Mouse (Mus musculus) heart, embryonic 10.5 days (tissue): ENCODE data around the gene Tet3. TPM values are rescaled to one million over a fixed set of nuclear protein-coding genes. Genes with fewer than 3 reads are reported as not detected.

Experiments used
- DNase-seq: peaks from one replicate; pipeline ENCODE4 v3.0.0-alpha.2; 2017; ENCODE audit warnings: low spot score
- H3K27ac ChIP-seq: fragments of 300-500 bp; sonication (generic); 2 replicates; pipeline ENCODE4 v1.5.1; 2016; ENCODE audit warnings: mild to moderate bottlenecking
- H3K27me3 ChIP-seq: fragments of 300-500 bp; sonication (generic); 2 replicates; pipeline ENCODE4 v1.6.1; 2016; ENCODE audit warnings: mild to moderate bottlenecking; ENCODE audit not compliant: poor library complexity, insufficient read depth, severe bottlenecking
- H3K36me3 ChIP-seq: fragments of 300-500 bp; sonication (generic); 2 replicates; pipeline ENCODE4 v1.6.1; 2016; ENCODE audit warnings: mild to moderate bottlenecking, moderate library complexity
- H3K4me1 ChIP-seq: fragments of 300-500 bp; sonication (generic); 2 replicates; pipeline ENCODE4 v1.6.1; 2016; ENCODE audit warnings: mild to moderate bottlenecking
- H3K4me3 ChIP-seq: fragments of 300-500 bp; sonication (generic); 2 replicates; pipeline ENCODE4 v1.5.1; 2016; ENCODE audit warnings: mild to moderate bottlenecking, moderate library complexity
- H3K9me3 ChIP-seq: fragments of 300-500 bp; sonication (generic); 2 replicates; pipeline ENCODE4 v1.6.1; 2016; ENCODE audit warnings: mild to moderate bottlenecking, moderate library complexity
- WGBS: fragments of 180-500 bp; shearing (Covaris S2); methylation state at CpG from one replicate; pipeline ENCODE4 v1.1.7; 2016; 5-methylcytosine and 5-hydroxymethylcytosine counted together
- polyA plus RNA-seq: library from polyadenylated mRNA; unstranded; fragments of >200 nt; fragmentation: Nextera tagmentation; extraction: Ambion mirVana; gene quantifications from 2 replicates; pipeline ENCODE4 v1.2.1, GENCODE M21; 2016

Gene Tet3
- polyA plus RNA-seq, 1 experiment from 2014 or later, result 31.3 TPM

GRCm38 (mm10) chr6:83433546-83433945 is 25.3 kb downstream of the Tet3 start:
- peaks cover 36% of the 10 kb centered on the region for H3K36me3 ChIP-seq
- 78% methylated on average over 4 of the region's 4 CpGs for WGBS

GRCm38 (mm10) chr6:83432966-83433365 is 25.9 kb downstream of the Tet3 start:
- peaks cover 44% of the 10 kb centered on the region for H3K4me1 ChIP-seq
- 86% methylated on average over 7 of the region's 7 CpGs for WGBS
- no peaks in the 10 kb centered on the region for H3K9me3 ChIP-seq
- no peak for DNase-seq
- no peak overlapping the region for H3K27ac ChIP-seq
- no peaks in the 10 kb centered on the region for H3K27me3 ChIP-seq
- no peak overlapping the region for H3K4me3 ChIP-seq
- peaks cover 33% of the 10 kb centered on the region for H3K36me3 ChIP-seq

More at GRCm38 (mm10) chr6:83433546-83433945, 25.3 kb downstream of the Tet3 start:
- Histone ChIP-seq H3K4me1 (peaks cover 44% of the 10 kb centered on the region), H3K27ac (peak overlapping the region; percentile 29; the same call in 1 of the 2 replicates), H3K4me3 (no peak overlapping the region), H3K9me3 (no peaks in the 10 kb centered on the region), H3K27me3 (no peaks in the 10 kb centered on the region)
- no peak for DNase-seq

- peak overlapping the region; percentile 37 for H3K27ac ChIP-seq
- H3K27me3 ChIP-seq, result no peaks in the 10 kb centered on the region
- DNase-seq, result no peak
- H3K36me3 ChIP-seq, result peaks cover 39% of the 10 kb centered on the region
- H3K4me3 ChIP-seq, result no peak overlapping the region; the same call in 1 of the 2 replicates
- H3K9me3 ChIP-seq, result no peaks in the 10 kb centered on the region
- WGBS, result 45% methylated on average over 5 of the region's 5 CpGs
- H3K4me1 ChIP-seq, result peaks cover 47% of the 10 kb centered on the region
Observed at GRCm38 (mm10) chr6:83427968-83428731, 30.7 kb downstream of the Tet3 start.

GRCm38 (mm10) chr6:83427512-83427911 is 31.4 kb downstream of the Tet3 start:
- 55% methylated on average over 6 of the region's 6 CpGs for WGBS
- no peak for DNase-seq
- no peaks in the 10 kb centered on the region for H3K27me3 ChIP-seq
- H3K27ac ChIP-seq, result 0 out of 2 replicates have a peak overlapping the region, but pooled peaks have one; percentile 37
- peaks cover 39% of the 10 kb centered on the region for H3K36me3 ChIP-seq
- no peak overlapping the region for H3K4me3 ChIP-seq
- H3K4me1 ChIP-seq, result peaks cover 53% of the 10 kb centered on the region
- no peaks in the 10 kb centered on the region for H3K9me3 ChIP-seq

- DNase-seq, result no peak
- H3K27ac ChIP-seq, result no peak overlapping the region
- WGBS, result 85% methylated on average over 3 of the region's 3 CpGs
- no peaks in the 10 kb centered on the region for H3K27me3 ChIP-seq
- H3K9me3 ChIP-seq, result no peaks in the 10 kb centered on the region
- H3K36me3 ChIP-seq, result peaks cover 42% of the 10 kb centered on the region
- no peak overlapping the region for H3K4me3 ChIP-seq
- H3K4me1 ChIP-seq, result peaks cover 63% of the 10 kb centered on the region
Observed at GRCm38 (mm10) chr6:83426576-83426975, 32.3 kb downstream of the Tet3 start.

- 79% methylated on average over 4 of the region's 4 CpGs for WGBS
- Histone ChIP-seq H3K36me3 (peaks cover 38% of the 10 kb centered on the region), H3K9me3 (no peaks in the 10 kb centered on the region), H3K27me3 (no peaks in the 10 kb centered on the region), H3K4me1 (peaks cover 62% of the 10 kb centered on the region), H3K27ac (no peak overlapping the region), H3K4me3 (no peak overlapping the region)
- no peak for DNase-seq
Observed at GRCm38 (mm10) chr6:83424053-83424404, 34.9 kb downstream of the Tet3 start.

GRCm38 (mm10) chr6:83423400-83424052 is 35.4 kb downstream of the Tet3 start:
- no peak overlapping the region for H3K4me3 ChIP-seq
- H3K9me3 ChIP-seq, result no peaks in the 10 kb centered on the region
- DNase-seq, result no peak
- H3K27me3 ChIP-seq, result no peaks in the 10 kb centered on the region
- peaks cover 38% of the 10 kb centered on the region for H3K36me3 ChIP-seq
- peaks cover 57% of the 10 kb centered on the region for H3K4me1 ChIP-seq
- WGBS, result 54% methylated on average over 8 of the region's 8 CpGs
- peak overlapping the region; percentile 36; the same call in 1 of the 2 replicates for H3K27ac ChIP-seq

- no peak for DNase-seq
- Histone ChIP-seq H3K4me3 (no peak overlapping the region), H3K27ac (no peak overlapping the region), H3K27me3 (no peaks in the 10 kb centered on the region), H3K9me3 (no peaks in the 10 kb centered on the region), H3K36me3 (peaks cover 29% of the 10 kb centered on the region), H3K4me1 (peaks cover 51% of the 10 kb centered on the region)
- 29% methylated on average over 11 of the region's 11 CpGs for WGBS
Observed at GRCm38 (mm10) chr6:83421866-83422649, 36.8 kb downstream of the Tet3 start.

- peaks cover 11% of the 10 kb centered on the region for H3K36me3 ChIP-seq
- peaks cover 53% of the 10 kb centered on the region for H3K4me1 ChIP-seq
- DNase-seq, result no peak
- 93% methylated on average over 3 of the region's 3 CpGs for WGBS
- no peaks in the 10 kb centered on the region for H3K27me3 ChIP-seq
- no peaks in the 10 kb centered on the region for H3K9me3 ChIP-seq
- H3K27ac ChIP-seq, result no peak overlapping the region
- no peak overlapping the region for H3K4me3 ChIP-seq
Observed at GRCm38 (mm10) chr6:83419516-83419915, 39.4 kb downstream of the Tet3 start.

GRCm38 (mm10) chr6:83417531-83417930 is 41.4 kb downstream of the Tet3 start:
- Histone ChIP-seq H3K4me3 (no peak overlapping the region), H3K36me3 (peaks cover 3% of the 10 kb centered on the region), H3K27me3 (no peaks in the 10 kb centered on the region), H3K27ac (no peak overlapping the region), H3K9me3 (no peaks in the 10 kb centered on the region), H3K4me1 (peaks cover 51% of the 10 kb centered on the region)
- 73% methylated on average over 3 of the region's 3 CpGs for WGBS
- no peak for DNase-seq

- Histone ChIP-seq H3K27me3 (no peaks in the 10 kb centered on the region), H3K36me3 (peaks cover 2% of the 10 kb centered on the region), H3K27ac (no peak overlapping the region), H3K4me3 (no peak overlapping the region), H3K4me1 (peaks cover 51% of the 10 kb centered on the region), H3K9me3 (no peaks in the 10 kb centered on the region)
- no peak for DNase-seq
- 86% methylated on average over 2 of the region's 2 CpGs for WGBS
Observed at GRCm38 (mm10) chr6:83417104-83417502, 41.8 kb downstream of the Tet3 start.

GRCm38 (mm10) chr6:83416261-83417103 is 42.4 kb downstream of the Tet3 start:
- H3K4me3 ChIP-seq, result no peak overlapping the region
- peaks cover 5% of the 10 kb centered on the region for H3K36me3 ChIP-seq
- H3K4me1 ChIP-seq, result peaks cover 51% of the 10 kb centered on the region
- H3K9me3 ChIP-seq, result no peaks in the 10 kb centered on the region
- DNase-seq, result no peak
- H3K27me3 ChIP-seq, result no peaks in the 10 kb centered on the region
- WGBS, result 85% methylated on average over 3 of the region's 3 CpGs
- no peak overlapping the region for H3K27ac ChIP-seq
